Mouse (Mus musculus) hematopoietic stem cell, adult 5-6 weeks (primary cell): ENCODE results near the gene Traf3ip2. TPM values are rescaled to one million over a fixed set of nuclear protein-coding genes. Genes with fewer than 3 reads are reported as not detected.

ENCODE experiments used
- ATAC-seq, 2 experiments: fragments of 125-278 bp in 1 of 2; replicated peaks in 1 of 2; 2 replicates each; pipeline ENCODE4 v1.8.0; 2016 to 2017; ENCODE audit warnings: inconsistent platforms in 2 of 2, mild to moderate bottlenecking in 2 of 2, moderate number of reproducible peaks in 2 of 2, low read depth in 1 of 2, moderate TSS enrichment in 1 of 2; ENCODE audit not compliant: low FRiP score in 2 of 2, poor library complexity in 2 of 2, severe bottlenecking in 2 of 2, insufficient read depth in 1 of 2, low TSS enrichment in 1 of 2
- total RNA-seq: library from RNA; stranded (forward); fragments of 172-1452, 232-1000 nt; gene quantifications from 2 replicates; pipeline ENCODE4 v1.2.3, GENCODE M21; 2017

The Traf3ip2 gene
- 4.1 and 5.8 TPM in 2 replicates for total RNA-seq

- no peak for ATAC-seq
These were observed at the start of gene Traf3ip2 for GRCm38 (mm10) chr10:39612633-39612988. Gene Traf3ip2, plus strand, starts transcription at chr10:39612934.

- no peak for ATAC-seq
These were observed 49.0 kb upstream of the Traf3ip2 start for GRCm38 (mm10) chr10:39563552-39564223.

- ATAC-seq, result no peak
These were observed 45.8 kb upstream of the Traf3ip2 start for GRCm38 (mm10) chr10:39566901-39567300.

GRCm38 (mm10) chr10:39568991-39569390, 43.7 kb upstream of the Traf3ip2 start:
- ATAC-seq, result no peak

- no peak for ATAC-seq
These were observed 41.7 kb upstream of the Traf3ip2 start for GRCm38 (mm10) chr10:39571011-39571410.

GRCm38 (mm10) chr10:39572050-39572671, 40.6 kb upstream of the Traf3ip2 start:
- no peak for ATAC-seq

GRCm38 (mm10) chr10:39572672-39573051, 40.1 kb upstream of the Traf3ip2 start:
- ATAC-seq, result no peak

GRCm38 (mm10) chr10:39576466-39576865, 36.3 kb upstream of the Traf3ip2 start:
- ATAC-seq, result no peak

GRCm38 (mm10) chr10:39580477-39580876, 32.3 kb upstream of the Traf3ip2 start:
- no peak for ATAC-seq

GRCm38 (mm10) chr10:39582385-39582784, 30.3 kb upstream of the Traf3ip2 start:
- ATAC-seq, result no peak

- no peak for ATAC-seq
These were observed 29.0 kb upstream of the Traf3ip2 start for GRCm38 (mm10) chr10:39583718-39584117.

GRCm38 (mm10) chr10:39587290-39587925, 25.3 kb upstream of the Traf3ip2 start:
- no peak for ATAC-seq

GRCm38 (mm10) chr10:39587973-39588746, 24.6 kb upstream of the Traf3ip2 start:
- ATAC-seq, result no peak

GRCm38 (mm10) chr10:39589765-39590546, 22.8 kb upstream of the Traf3ip2 start:
- peak; percentile 70 to 73 for ATAC-seq

GRCm38 (mm10) chr10:39590629-39591028, 22.1 kb upstream of the Traf3ip2 start:
- ATAC-seq, result peak; percentile 43 to 47

- no peak for ATAC-seq
These were observed 20.2 kb upstream of the Traf3ip2 start for GRCm38 (mm10) chr10:39592501-39592900.

- no peak for ATAC-seq
These were observed 18.0 kb upstream of the Traf3ip2 start for GRCm38 (mm10) chr10:39594716-39595115.
